Mouse (Mus musculus): ENCODE data around the gene Tlx2. TPM values are rescaled to one million over a fixed set of nuclear protein-coding genes. Genes with fewer than 3 reads are reported as not detected.
A peak's percentile ranks its signal among the peaks of the same experiment; 100 is the strongest.

Tlx2 gene
- polyA plus RNA-seq, 1 experiment from 2014 or later = 9.3 TPM

DNA sequence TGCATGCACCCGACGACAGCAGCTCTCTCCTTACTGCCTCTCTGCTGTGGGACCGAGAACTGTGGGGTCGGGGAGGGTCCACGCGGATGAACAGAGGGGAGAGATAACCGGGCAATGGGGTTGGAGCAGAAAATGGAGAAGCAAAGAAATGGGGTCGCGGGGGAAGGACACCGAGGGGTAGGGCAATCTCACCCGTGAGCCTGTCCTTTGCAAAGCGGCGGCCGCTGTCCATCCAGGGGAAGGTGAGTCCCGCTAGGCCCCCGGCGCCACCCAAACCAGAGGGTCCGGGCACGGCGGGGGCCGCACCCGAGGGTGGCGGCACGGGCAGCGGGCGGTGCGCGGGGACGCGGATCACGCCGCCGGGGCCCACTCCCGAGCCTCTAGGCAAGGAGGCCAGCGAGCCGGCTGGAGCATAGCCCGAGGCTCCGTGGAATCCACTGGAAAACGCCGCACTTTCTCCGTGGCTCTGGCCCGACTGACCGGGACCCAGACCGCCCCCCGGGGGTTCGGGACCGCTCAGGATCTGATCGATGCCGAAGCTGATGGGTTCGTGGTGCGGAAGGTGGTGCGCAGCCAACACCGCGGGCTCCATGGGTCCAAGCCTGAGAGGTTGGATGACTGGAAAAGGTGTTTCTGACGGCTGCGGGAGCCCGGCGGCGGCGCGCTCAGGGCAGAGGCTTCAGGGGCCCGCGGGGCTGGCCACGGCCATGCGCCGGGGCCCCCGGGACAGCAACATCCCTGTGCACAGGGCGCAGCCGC, 426 bp downstream of the Tlx2 start:
- 2% methylated on average over 69 of the region's 69 CpGs for WGBS

DNA sequence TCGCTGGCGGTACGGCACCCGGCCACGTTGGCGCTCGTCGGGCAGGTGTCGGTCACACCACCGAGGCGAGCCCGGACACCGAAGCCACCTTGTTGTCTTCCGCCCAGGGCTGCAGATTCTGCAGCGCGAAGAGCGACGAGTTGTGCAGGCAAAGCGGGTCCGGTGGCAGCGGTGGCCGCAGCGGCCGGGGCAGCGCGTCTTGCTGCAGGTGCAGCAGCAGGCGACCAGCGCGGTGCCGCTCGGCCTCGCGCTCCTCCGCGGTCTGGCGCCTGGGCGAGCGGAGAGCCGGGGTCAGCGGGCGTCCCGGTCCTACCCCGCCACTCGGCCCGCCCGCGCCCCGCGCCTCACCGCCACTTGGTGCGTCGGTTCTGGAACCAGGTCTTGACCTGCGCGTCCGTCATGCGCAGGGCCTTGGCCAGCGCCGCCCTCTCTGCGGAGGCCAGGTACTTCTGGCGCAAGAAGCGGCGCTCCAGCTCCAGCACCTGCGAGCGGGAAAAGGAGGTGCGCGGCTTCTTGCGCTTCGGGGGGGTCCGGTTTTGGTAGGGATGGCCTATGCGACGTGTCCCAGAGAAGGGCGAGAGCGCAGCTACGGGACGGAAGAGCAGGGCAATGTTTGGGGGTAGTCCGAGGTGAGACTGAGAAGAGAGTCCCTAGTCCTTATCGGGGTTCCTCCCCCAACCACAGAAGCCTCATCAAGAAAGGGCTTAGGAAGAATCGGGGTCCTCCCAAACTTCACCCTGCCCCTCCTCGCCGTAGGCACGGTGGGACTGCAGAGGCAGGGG, 1.2 kb downstream of the Tlx2 start:
- H3K4me1 ChIP-seq = peaks cover 28% of the 10 kb centered on the region
- no peak overlapping the region for H3K9ac ChIP-seq
- H3K4me2 ChIP-seq = peak overlapping the region; percentile 56
- H3K9me3 ChIP-seq = no peaks in the 10 kb centered on the region
- H3K36me3 ChIP-seq = no peaks in the 10 kb centered on the region
- H3K27me3 ChIP-seq (replicated peaks) = peaks cover 94% of the 10 kb centered on the region
- H3K4me3 ChIP-seq (replicated peaks) = peak overlapping the region; percentile 28
- no peak for ATAC-seq (ENCODE audit: insufficient read depth, low FRiP score, low read depth)
- H3K27ac ChIP-seq = no peak overlapping the region
- WGBS = 1% methylated on average over 80 of the region's 81 CpGs

More for the DNA sequence above, 426 bp downstream of the Tlx2 start:
- no peak overlapping the region for H3K27ac ChIP-seq
- H3K4me2 ChIP-seq = peak overlapping the region; percentile 56
- no peaks in the 10 kb centered on the region for H3K9me3 ChIP-seq
- H3K27me3 ChIP-seq (replicated peaks) = peaks cover 93% of the 10 kb centered on the region
- H3K4me3 ChIP-seq (replicated peaks) = peak overlapping the region; percentile 28
- H3K4me1 ChIP-seq = peaks cover 28% of the 10 kb centered on the region
- no peaks in the 10 kb centered on the region for H3K36me3 ChIP-seq
- ATAC-seq (ENCODE audit: insufficient read depth, low FRiP score, low read depth) = no peak
- no peak overlapping the region for H3K9ac ChIP-seq

DNA sequence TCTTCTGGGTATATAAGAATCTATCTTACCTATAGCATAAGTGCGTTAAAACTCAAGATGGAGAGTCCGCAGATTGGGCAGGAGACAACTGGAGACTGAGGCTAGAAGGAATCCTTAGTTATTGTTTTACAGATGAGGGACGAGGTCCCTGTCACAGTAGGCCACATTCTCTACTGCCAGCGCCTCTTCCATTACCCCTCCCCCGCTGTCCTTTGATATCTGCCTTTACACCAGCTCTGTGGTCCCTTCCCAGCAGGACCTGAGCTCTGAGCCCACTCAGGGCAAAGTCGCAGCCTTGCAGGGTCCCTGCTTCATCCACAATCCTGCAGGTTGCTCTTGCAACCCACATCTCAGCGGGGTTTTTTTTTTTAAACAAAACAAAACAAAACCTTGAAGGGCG, 1.9 kb downstream of the Tlx2 start:
- H3K9me3 ChIP-seq = no peaks in the 10 kb centered on the region
- H3K27me3 ChIP-seq (replicated peaks) = peaks cover 94% of the 10 kb centered on the region
- peak overlapping the region; percentile 56 for H3K4me2 ChIP-seq
- no peak overlapping the region for H3K9ac ChIP-seq
- no peaks in the 10 kb centered on the region for H3K36me3 ChIP-seq
- H3K27ac ChIP-seq = no peak overlapping the region
- H3K4me1 ChIP-seq = peaks cover 28% of the 10 kb centered on the region
- ATAC-seq (ENCODE audit: insufficient read depth, low FRiP score, low read depth) = no peak
- peak overlapping the region; percentile 28 for H3K4me3 ChIP-seq (replicated peaks)
- 9% methylated on average over 8 of the region's 8 CpGs for WGBS

DNA sequence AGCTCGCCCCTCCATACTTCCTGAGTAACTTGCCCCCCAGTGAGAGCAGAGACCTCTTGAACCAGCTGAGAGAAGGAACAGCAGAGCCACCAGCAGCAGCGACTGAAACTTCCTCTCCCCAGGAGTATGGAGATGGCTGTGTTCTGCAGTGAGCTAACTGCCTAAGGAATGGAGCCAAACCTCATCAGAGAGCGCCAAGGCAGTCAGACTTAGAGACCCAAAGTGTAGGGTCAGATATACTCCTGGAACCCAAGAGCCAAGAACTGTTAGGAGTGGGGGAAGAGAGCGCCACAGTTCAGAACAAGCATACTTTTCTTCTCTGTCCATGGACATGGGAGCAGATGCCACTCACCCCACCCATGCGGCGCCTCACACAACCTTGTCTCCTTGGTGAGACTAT, 3.7 kb downstream of the Tlx2 start:
- no peak overlapping the region for H3K4me2 ChIP-seq
- H3K4me1 ChIP-seq = peaks cover 28% of the 10 kb centered on the region
- no peaks in the 10 kb centered on the region for H3K36me3 ChIP-seq
- ATAC-seq (ENCODE audit: insufficient read depth, low FRiP score, low read depth) = no peak
- H3K4me3 ChIP-seq (replicated peaks) = no peak overlapping the region
- H3K27ac ChIP-seq = no peak overlapping the region
- H3K9me3 ChIP-seq = no peaks in the 10 kb centered on the region
- no peak overlapping the region for H3K9ac ChIP-seq
- peaks cover 93% of the 10 kb centered on the region for H3K27me3 ChIP-seq (replicated peaks)
- 24% methylated on average over 6 of the region's 6 CpGs for WGBS

DNA sequence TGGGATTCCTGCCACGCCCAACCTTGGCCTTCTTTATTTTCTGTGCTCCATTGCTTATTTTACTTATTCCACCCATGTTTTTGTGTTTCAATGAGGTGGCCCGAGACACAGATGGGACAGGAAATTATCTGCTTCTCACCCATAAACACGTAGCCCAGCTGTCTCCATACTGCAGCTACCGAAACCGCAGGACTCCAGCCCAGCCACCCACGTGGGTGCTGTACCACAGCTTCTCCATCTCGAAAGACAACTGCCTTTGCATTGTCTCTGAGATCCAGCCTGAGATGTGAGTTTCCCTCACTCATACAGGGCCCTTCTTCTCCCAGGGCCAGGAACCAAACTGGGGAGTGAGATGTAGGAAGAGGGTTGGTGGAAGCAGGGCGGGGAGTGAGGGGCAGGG, 4.1 kb downstream of the Tlx2 start:
- 32% methylated on average over 8 of the region's 8 CpGs for WGBS
- Histone ChIP-seq H3K4me2 (no peak overlapping the region), H3K4me1 (peaks cover 24% of the 10 kb centered on the region), H3K9me3 (no peaks in the 10 kb centered on the region), H3K4me3 (replicated peaks) (no peak overlapping the region), H3K27ac (no peak overlapping the region), H3K27me3 (replicated peaks) (peaks cover 93% of the 10 kb centered on the region), H3K9ac (no peak overlapping the region), H3K36me3 (no peaks in the 10 kb centered on the region)
- no peak for ATAC-seq (ENCODE audit: insufficient read depth, low FRiP score, low read depth)

DNA sequence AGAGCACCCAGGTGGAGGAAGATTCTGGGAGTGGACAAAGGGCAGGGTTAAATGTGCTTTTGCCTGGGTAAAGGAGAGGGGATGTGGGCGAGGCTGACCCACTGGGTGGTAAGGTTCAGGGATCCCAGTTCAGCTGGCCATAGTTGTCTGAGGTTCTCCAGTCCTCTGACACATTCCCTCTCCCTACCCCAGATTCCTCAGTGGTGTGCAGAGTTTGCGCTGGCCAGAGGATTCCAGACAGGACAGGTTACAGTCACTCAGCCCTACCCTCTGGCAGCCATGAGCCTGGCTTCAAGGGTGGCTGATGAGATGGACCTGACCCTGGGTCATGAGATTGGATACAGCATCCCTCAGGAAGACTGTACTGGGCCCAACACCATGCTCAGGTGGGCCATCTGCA, 11.4 kb downstream of the Tlx2 start:
- no peaks in the 10 kb centered on the region for H3K9me3 ChIP-seq
- ATAC-seq (ENCODE audit: insufficient read depth, low FRiP score, low read depth) = no peak
- H3K9ac ChIP-seq = no peak overlapping the region
- peaks cover 10% of the 10 kb centered on the region for H3K4me1 ChIP-seq
- 87% methylated on average over 2 of the region's 2 CpGs for WGBS
- no peak overlapping the region for H3K27ac ChIP-seq
- H3K36me3 ChIP-seq = peaks cover 7% of the 10 kb centered on the region
- 0 out of 2 replicates have a peak overlapping the region, but pooled peaks have one; percentile 22 for H3K4me3 ChIP-seq (replicated peaks)
- peaks cover 27% of the 10 kb centered on the region for H3K27me3 ChIP-seq (replicated peaks)
- peak overlapping the region; percentile 35; the same call in 1 of the 2 replicates for H3K4me2 ChIP-seq

DNA sequence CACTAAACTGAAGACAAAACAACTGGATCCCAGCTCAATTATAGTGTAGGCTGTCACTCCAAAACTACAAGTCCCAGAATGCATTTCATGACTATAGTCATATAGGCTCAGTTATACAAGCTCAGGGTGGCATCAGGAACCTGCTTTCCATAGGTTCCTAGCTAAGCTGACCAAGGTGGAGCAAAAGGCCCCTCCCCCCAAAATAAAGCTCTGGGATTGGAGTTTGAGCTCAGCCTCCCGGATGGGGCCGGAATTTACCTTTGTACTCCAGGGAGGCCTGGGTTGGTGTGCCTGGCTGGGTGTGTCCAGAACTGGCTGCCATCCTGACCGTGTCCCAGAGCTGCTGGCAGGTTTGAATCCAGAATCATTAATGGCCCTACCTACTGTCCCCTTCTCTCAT, 12.3 kb downstream of the Tlx2 start, which contains the start of gene Dqx1:
TSS of gene Dqx1 (plus strand) at position 55 of the 400 bp plus-strand sequence.
- Histone ChIP-seq H3K9me3 (no peaks in the 10 kb centered on the region), H3K27ac (peak within 1 kb of the TSS; percentile 32; the same call in 1 of the 2 replicates), H3K4me2 (peak within 1 kb of the TSS; percentile 35), H3K36me3 (peaks cover 7% of the 10 kb centered on the region), H3K4me1 (peaks cover 18% of the 10 kb centered on the region), H3K27me3 (replicated peaks) (peaks cover 18% of the 10 kb centered on the region), H3K4me3 (replicated peaks) (peak within 1 kb of the TSS; percentile 22), H3K9ac (no peak within 1 kb of the TSS)
- peak; percentile 49 for ATAC-seq (ENCODE audit: insufficient read depth, low FRiP score, low read depth)
- 40% methylated on average over 3 of the region's 3 CpGs for WGBS

DNA sequence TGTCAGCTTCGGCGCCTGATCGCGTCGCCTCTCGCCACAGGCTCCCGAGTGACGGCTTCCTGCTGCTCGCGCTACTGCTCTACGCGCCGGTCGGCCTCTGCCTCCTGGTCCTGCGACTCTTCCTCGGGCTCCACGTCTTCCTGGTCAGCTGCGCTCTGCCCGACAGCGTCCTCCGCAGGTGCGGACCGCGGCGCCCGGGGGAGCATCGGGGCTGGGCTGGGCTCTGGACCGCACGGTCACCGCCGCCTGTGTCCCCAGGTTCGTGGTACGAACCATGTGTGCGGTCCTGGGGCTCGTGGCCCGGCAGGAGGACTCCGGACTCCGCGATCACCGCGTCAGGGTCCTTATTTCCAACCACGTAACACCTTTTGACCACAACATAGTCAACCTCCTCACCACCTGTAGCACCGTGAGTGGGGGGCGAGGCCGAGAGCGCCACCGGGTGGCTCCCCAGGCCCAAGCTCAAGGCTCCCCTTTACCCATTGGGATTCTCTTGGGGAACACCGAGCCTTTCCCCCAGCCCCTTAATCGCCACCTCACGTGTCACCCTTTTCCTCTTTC, 15.1 kb downstream of the Tlx2 start, which contains the start of gene Htra2:
TSS of gene Htra2 (minus strand) at position 403 of the 561 bp plus-strand sequence.
- H3K9me3 ChIP-seq = no peaks in the 10 kb centered on the region
- no peaks in the 10 kb centered on the region for H3K27me3 ChIP-seq (replicated peaks)
- WGBS = under 1% methylated on average over 50 of the region's 50 CpGs
- H3K4me2 ChIP-seq = peak within 1 kb of the TSS; percentile 82
- H3K4me3 ChIP-seq (replicated peaks) = peak within 1 kb of the TSS; percentile 85
- ATAC-seq (ENCODE audit: insufficient read depth, low FRiP score, low read depth) = no peak
- peak within 1 kb of the TSS; percentile 84 for H3K27ac ChIP-seq
- peaks cover 22% of the 10 kb centered on the region for H3K4me1 ChIP-seq
- peak within 1 kb of the TSS; percentile 94 for H3K9ac ChIP-seq
- peaks cover 19% of the 10 kb centered on the region for H3K36me3 ChIP-seq

DNA sequence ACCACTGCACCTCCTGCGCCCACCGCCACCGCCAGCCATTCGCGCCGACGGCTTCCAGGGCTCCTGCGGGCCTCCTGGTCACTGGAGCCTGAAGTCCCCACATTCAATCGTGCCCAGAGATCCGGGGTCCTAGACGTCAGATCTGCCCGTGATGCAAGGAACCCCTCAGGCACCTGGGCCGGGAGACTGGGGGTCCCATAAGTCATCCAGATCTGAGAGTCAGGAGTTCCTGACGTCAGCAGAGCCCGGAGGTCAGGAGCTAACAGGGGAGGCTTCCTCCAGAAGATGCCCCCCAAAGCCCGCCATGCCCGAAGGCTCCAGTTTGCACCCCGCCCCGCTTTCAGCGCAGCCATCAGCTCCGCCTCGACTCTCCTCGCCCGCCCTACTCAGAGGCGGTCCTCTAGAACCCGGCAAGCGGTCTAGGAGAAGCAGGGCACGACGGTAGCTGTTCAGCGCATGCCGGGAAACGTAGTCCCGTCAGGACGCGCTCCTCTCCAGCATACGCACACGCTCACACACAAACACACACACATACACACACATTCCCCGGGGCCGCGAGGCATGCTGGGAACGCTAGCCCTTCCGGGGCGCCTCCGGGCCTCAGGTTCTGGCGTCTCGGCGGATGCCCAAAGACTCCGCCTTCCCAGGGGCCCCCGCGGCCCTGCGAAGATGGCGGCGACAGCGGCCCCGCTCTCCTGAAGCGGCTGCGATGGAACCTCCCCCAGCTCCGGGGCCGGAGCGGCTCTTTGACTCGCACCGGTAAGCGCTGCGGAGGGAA, 15.8 kb downstream of the Tlx2 start, which contains the start of gene Aup1:
TSS of gene Aup1 (plus strand) at position 448 of the 778 bp plus-strand sequence.
- Histone ChIP-seq H3K27ac (peak within 1 kb of the TSS; percentile 84), H3K4me3 (replicated peaks) (peak within 1 kb of the TSS; percentile 85), H3K4me2 (peak within 1 kb of the TSS; percentile 82), H3K9ac (peak within 1 kb of the TSS; percentile 94), H3K27me3 (replicated peaks) (no peaks in the 10 kb centered on the region), H3K4me1 (peaks cover 22% of the 10 kb centered on the region), H3K9me3 (no peaks in the 10 kb centered on the region), H3K36me3 (peaks cover 19% of the 10 kb centered on the region)
- ATAC-seq (ENCODE audit: insufficient read depth, low FRiP score, low read depth) = peak; percentile 97
- under 1% methylated on average over 62 of the region's 64 CpGs for WGBS

DNA sequence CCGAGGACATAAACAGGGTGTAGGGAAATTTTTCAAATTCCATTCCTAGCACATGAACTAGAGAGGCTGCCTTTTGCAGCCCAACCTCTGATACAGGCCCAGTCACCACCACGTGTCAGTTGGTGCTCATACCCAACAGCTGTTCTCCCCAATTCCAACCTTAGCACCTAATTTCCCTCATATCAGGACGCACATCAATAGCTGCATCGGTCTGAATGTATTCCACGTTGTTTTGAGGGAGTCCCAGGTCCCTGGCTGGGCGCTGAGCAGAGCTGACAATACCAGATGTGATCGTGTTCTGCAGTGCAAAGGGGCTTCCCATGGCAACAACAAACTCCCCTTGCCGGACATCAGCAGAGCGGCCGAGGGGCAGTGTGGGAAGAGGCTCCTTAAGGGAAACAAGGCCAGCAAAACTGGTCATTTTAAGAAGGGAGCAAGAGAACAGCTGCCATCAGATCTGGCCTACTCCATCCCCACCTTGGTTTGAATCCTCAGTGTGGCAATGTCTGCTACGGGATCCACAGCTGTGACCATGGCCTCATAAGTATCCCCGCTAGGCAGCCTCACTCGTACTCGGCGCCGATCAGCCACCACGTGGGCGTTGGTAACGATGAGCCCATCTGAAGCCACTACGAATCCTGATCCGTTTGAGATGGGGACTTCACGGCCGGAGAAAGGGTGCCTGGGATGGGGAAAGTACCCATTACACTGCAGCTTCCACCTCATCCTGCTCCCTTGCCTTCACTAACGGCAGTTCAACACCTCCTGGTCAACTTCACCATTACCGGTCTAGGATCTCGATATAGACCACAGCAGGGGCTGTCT, 16.7 kb downstream of the Tlx2 start:
- Histone ChIP-seq H3K4me2 (peak overlapping the region; percentile 82), H3K27me3 (replicated peaks) (no peaks in the 10 kb centered on the region), H3K27ac (peak overlapping the region; percentile 84), H3K36me3 (peaks cover 19% of the 10 kb centered on the region), H3K4me1 (peaks cover 22% of the 10 kb centered on the region), H3K4me3 (replicated peaks) (peak overlapping the region; percentile 85), H3K9me3 (no peaks in the 10 kb centered on the region), H3K9ac (peak overlapping the region; percentile 55)
- no peak for ATAC-seq (ENCODE audit: insufficient read depth, low FRiP score, low read depth)
- 2% methylated on average over 26 of the region's 26 CpGs for WGBS

All from stomach, embryonic 15.5 days (tissue).